Mouse (Mus musculus) kidney, adult 9 months (tissue): Measurements from ENCODE around the gene Srgap3.
"Not testable (repeated sequence)": the region's sequence is repeated elsewhere in the genome, so short reads cannot be mapped to it uniquely, and the experiment has no call there.

Experiments
- DNase-seq: peaks from one replicate; pipeline ENCODE4 v3.0.0; 2022

The Srgap3 gene

DNA sequence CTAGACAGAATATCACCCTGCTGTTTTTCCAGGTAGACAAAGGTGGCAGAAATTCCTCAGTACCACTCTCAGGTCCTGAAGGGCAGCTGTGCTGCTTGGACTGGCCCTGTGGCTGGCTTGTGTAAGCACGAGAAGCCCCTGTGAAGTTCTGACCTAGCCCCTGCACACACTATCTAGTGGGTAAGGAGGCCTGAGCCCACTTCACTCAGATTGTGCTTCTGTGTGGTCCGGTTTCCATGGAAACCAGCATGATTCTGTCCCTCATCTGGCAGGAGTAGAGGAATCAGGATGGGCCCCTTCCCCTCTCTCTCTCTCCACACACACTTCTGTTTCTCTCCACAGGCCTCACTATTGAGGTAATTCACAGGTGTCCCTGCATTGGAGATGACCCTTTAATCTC is 212.0 kb downstream of the Srgap3 start:
- no peak for DNase-seq

GRCm38 (mm10) chr6:112733942-112734341 is 213.1 kb downstream of the Srgap3 start:
- DNase-seq = no peak

DNA sequence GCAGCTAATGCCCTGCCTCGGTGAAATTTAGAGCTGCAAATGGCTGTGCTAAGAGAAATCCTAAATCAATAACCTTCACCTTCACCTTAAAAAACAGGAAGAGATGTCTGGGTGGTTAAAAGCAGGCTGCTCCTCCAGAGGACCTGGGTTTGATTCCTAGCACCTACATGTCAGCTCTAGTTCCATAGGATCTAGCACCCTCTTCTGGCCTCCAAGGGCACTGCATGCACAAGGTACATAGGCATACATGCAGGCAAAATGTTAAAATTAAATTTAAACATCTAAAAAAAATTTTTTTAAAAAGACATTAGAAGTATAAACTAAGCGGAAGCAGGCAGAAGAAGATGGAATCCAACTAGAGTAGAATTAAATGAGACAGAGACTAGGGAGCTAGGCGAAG is 214.6 kb downstream of the Srgap3 start:
- no peak for DNase-seq

GRCm38 (mm10) chr6:112731386-112731785 is 215.7 kb downstream of the Srgap3 start:
- no peak for DNase-seq

DNA sequence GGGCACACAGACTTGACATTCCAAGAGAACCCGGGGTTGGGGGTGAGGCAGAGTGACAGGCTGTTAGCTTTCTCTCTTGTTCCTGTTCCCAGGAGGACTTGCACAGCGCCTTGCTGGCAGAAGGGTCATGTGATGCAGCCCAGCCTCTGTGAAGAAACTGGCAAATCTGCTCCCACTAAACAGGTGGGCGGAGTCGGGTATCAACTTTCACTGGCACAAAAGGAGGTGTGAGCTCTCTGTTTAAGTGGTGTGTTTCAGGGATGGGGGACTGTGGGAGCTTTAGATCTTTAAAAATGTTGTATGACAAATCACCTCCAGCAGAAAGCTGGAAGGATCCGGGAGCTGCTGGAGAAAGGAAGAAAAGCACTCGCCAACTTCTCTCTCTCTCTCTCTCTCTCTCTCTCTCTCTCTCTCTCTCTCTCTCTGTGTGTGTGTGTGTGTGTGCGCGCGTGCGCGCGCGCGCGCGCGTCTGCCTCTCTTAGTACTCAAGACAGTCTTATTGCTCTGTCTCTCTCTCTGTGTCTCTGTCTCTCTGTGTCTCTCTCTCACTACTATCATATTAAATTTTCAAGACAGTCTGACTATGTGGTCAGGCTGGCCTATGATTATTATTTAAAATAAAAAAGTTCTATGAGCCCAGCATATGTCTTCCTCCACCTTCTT is 218.2 kb downstream of the Srgap3 start:
- DNase-seq = peak; percentile 64

- no peak for DNase-seq
Observed at GRCm38 (mm10) chr6:112725468-112725867, 221.6 kb downstream of the Srgap3 start.

GRCm38 (mm10) chr6:112720409-112721080 is 226.5 kb downstream of the Srgap3 start:
- DNase-seq = no peak

GRCm38 (mm10) chr6:112719983-112720382 is 227.1 kb downstream of the Srgap3 start:
- DNase-seq = no peak

DNA sequence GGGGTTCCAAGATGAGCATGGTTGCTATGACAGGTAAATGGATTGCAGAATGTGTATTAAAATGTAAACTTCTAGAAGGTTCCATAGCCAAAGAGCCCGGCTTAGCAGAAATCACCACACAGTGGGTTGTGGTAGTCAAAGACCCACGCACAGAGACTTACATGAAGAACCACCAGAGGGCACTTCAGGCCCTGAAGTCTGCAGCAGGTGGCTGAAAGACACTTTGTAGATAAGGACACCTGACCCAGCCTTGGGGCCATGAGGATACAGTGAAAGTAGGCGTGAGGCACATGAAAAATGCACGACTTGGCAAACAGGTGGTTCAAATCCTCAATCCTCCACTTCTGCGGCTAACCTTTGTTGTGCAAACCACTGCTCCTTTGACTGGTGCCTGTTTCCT is 229.9 kb downstream of the Srgap3 start:
- peak; percentile 34 for DNase-seq

DNA sequence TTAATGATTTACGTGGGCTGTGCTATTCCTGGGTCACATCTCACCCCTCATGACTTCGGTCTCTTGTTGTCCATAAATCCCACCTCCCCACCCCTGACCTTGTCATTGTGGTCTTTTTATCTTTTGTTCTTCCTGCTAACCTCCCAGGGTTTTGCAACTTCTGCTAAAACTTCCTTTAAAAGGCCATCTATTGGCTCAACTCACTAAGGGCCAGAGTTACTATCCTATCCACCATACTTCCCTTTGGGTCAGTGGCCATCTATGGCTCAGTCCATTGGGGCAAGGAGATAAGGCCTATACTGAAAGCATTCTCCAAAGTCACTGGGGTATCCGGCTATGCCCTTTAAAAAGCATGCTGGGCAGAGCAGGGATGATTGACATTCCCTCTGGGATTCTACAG is 233.1 kb downstream of the Srgap3 start:
- no peak for DNase-seq

- not testable (repeated sequence) for DNase-seq
Observed at GRCm38 (mm10) chr6:112702296-112702695, 244.8 kb downstream of the Srgap3 start.

GRCm38 (mm10) chr6:112700392-112700791 is 246.7 kb downstream of the Srgap3 start:
- peak; percentile 56 for DNase-seq

DNA sequence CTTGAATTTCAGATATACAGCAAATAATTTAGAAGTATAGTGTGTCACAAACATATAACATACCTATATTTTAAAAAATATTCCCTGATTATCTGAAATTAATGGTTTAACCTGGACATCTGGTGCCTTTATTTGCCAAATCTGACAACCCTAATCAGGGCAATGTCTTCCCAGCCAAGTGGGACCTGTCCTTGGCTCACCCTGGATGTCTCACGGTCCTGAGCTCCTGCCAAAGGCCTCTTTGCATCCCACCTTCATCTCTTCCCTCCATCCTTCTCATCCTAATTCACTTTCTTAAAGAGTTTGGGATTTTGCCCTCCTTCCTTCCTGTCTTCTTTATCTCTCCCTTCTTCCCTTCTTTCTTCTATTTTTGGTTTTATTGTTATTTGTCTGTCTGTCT is 248.0 kb downstream of the Srgap3 start:
- no peak for DNase-seq

DNA sequence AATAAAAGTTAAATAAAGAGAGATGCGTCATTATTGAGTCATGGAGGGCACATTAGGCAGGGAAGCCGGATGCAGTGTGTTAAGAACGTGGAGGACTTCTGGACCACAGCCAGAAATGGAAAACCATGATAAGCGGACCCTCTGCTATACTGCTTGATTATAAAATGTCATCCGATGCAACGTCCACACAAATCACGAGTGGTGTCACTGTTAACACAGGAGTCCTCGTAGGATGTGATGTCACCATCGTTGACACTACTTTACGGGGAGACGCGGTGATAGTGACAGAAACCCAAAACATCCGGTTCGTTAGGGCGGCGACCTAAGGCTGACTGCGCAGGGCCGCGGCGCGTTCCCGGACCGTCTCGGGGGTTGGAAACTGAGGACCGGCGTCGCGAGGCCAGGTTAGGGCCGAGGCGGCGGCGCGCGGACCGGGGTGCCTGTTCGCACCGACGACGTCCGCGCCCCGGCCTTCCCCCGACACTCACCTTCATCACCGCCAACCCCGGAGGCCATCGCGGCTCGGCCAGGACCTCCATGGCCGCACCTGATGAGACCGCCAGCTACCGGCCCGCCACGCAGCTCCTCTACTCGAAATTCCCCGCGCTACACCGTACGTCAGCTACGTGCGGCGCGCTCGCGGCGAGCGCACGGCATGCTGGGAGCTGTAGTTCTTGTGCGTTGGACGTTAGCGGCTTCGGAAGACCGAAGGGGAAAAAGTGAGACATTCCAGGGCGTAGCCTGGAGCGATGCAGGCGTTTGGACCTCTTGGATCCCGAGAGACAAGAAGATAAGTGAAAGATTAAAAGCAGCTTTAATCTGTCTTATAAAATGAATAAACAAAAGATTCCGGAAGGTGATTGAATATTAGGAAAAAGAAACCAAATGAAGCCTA is 250.8 kb downstream of the Srgap3 start, which contains the start of gene Rad18:
Gene Rad18, minus strand, starts transcription at position 631 of the 895 bp plus-strand sequence.
- peak; percentile 78 for DNase-seq

GRCm38 (mm10) chr6:112694492-112694891 is 252.6 kb downstream of the Srgap3 start:
- no peak for DNase-seq

- no peak for DNase-seq
Observed at GRCm38 (mm10) chr6:112691523-112691922, 255.5 kb downstream of the Srgap3 start.

- no peak for DNase-seq
Observed at GRCm38 (mm10) chr6:112688033-112688432, 259.0 kb downstream of the Srgap3 start.

DNA sequence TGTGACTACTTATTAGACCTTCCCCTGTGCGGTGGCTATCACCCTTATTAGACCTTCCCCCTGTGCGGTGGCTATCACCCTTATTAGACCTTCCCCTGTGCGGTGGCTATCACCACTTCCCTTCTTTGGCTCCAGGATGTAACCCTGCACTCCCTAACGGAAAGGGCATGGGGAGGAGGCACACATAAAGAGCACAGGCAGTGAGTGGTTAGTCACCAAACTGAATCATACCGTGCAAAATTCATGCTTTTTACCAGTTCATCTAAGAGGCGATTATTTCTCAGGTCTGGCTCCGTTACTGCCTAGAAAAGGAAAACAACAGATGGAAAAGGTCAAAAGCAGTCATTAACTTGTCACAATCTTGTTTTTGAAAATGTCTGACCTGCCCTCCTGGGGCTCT is 260.6 kb downstream of the Srgap3 start:
- no peak for DNase-seq

DNA sequence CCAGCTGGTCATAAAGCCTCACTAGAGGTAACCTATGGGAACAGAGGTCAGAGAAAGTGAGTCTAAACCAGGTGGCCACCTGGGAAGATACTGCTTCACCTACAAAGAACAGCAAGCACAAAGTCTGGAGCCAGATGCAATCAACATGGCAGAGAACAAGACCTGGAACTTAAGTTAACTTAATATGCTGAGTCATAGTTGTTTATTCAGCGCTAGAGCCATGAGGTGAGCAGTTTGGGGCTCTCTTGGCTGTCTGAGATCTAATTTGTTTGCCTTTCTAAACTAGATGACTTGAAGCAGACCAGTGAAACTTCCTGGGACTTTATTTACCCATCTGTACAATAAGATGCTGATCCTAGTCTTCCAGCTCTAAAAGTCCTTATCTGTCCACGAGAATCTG is 263.0 kb downstream of the Srgap3 start:
- DNase-seq = no peak
